Mouse (Mus musculus) midbrain, embryonic 10.5 days (tissue): Measurements from ENCODE around the gene Foxp1. TPM values are rescaled to one million over a fixed set of nuclear protein-coding genes. Genes with fewer than 3 reads are reported as not detected.

Source experiments
- DNase-seq: peaks from one replicate; pipeline ENCODE4 v3.0.0-alpha.2; 2017; ENCODE audit warnings: low spot score
- H3K27ac ChIP-seq: fragments of 300-500 bp; sonication (generic); replicated peaks from 2 replicates; pipeline ENCODE4 v1.5.1; 2016; ENCODE audit warnings: mild to moderate bottlenecking
- H3K27me3 ChIP-seq: fragments of 300-500 bp; sonication (generic); 2 replicates; pipeline ENCODE4 v1.6.1; 2016; ENCODE audit warnings: low read depth, mild to moderate bottlenecking; ENCODE audit not compliant: poor library complexity, severe bottlenecking
- H3K36me3 ChIP-seq: fragments of 300-500 bp; sonication (generic); 2 replicates; pipeline ENCODE4 v1.6.1; 2016; ENCODE audit warnings: mild to moderate bottlenecking, moderate library complexity
- H3K4me1 ChIP-seq: fragments of 300-500 bp; sonication (generic); 2 replicates; pipeline ENCODE4 v1.6.1; 2016
- H3K4me3 ChIP-seq: fragments of 300-500 bp; sonication (generic); 2 replicates; pipeline ENCODE4 v1.5.1; 2016; ENCODE audit warnings: mild to moderate bottlenecking, moderate library complexity
- H3K9me3 ChIP-seq: fragments of 300-500 bp; sonication (generic); replicated peaks from 2 replicates; pipeline ENCODE4 v1.6.1; 2016; ENCODE audit warnings: mild to moderate bottlenecking
- WGBS: fragments of 180-500 bp; shearing (Covaris S2); methylation state at CpG from one replicate; pipeline ENCODE4 v1.1.7; 2016; 5-methylcytosine and 5-hydroxymethylcytosine counted together
- polyA plus RNA-seq: library from polyadenylated mRNA; unstranded; fragments of >200 nt; fragmentation: Nextera tagmentation; extraction: Ambion mirVana; gene quantifications from 2 replicates; pipeline ENCODE4 v1.2.1, GENCODE M21; 2016

Gene Foxp1
- polyA plus RNA-seq, 1 experiment from 2014 or later, result 63.7 TPM

GRCm38 (mm10) chr6:99020570-99021444, 501.7 kb downstream of the Foxp1 start:
- no peak for DNase-seq
- no peaks in the 10 kb centered on the region for H3K9me3 ChIP-seq
- no peak overlapping the region for H3K4me3 ChIP-seq
- H3K4me1 ChIP-seq, result peaks cover 53% of the 10 kb centered on the region
- peaks cover 9% of the 10 kb centered on the region for H3K36me3 ChIP-seq
- 65% methylated on average over 12 of the region's 12 CpGs for WGBS
- no peaks in the 10 kb centered on the region; the same call in 1 of the 2 replicates for H3K27me3 ChIP-seq
- no peak overlapping the region for H3K27ac ChIP-seq

DNA sequence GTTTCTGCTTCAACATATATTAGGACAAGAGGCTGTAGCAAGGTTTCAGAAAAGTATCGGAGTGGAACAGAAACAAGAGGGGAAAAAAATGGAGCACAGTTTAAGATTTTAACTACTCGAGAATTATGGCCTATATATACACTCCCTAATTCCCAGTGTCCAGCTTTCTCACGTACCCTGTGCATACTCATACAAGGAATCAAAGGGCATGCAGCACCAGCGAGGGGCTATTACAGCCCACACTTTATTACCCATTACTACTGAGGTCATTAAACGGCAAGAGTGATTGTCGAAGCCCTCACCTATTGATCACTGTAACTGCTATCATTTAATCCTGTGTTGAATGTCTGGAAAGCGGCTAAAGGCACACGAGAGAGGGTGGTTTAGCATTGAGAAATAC, 502.8 kb downstream of the Foxp1 start:
- peaks cover 20% of the 10 kb centered on the region for H3K36me3 ChIP-seq
- no peaks in the 10 kb centered on the region for H3K9me3 ChIP-seq
- H3K4me1 ChIP-seq, result peaks cover 47% of the 10 kb centered on the region
- H3K4me3 ChIP-seq, result no peak overlapping the region
- no peak for DNase-seq
- WGBS, result 84% methylated on average over 8 of the region's 8 CpGs
- no peaks in the 10 kb centered on the region; the same call in 1 of the 2 replicates for H3K27me3 ChIP-seq
- no peak overlapping the region for H3K27ac ChIP-seq

- DNase-seq, result no peak
- 82% methylated on average over 9 of the region's 9 CpGs for WGBS
- peaks cover 47% of the 10 kb centered on the region for H3K4me1 ChIP-seq
- H3K27ac ChIP-seq, result no peak overlapping the region
- H3K4me3 ChIP-seq, result no peak overlapping the region
- H3K9me3 ChIP-seq, result no peaks in the 10 kb centered on the region
- H3K27me3 ChIP-seq, result no peaks in the 10 kb centered on the region; the same call in 1 of the 2 replicates
- H3K36me3 ChIP-seq, result peaks cover 25% of the 10 kb centered on the region
Observed at GRCm38 (mm10) chr6:99019266-99019665, 503.3 kb downstream of the Foxp1 start.

DNA sequence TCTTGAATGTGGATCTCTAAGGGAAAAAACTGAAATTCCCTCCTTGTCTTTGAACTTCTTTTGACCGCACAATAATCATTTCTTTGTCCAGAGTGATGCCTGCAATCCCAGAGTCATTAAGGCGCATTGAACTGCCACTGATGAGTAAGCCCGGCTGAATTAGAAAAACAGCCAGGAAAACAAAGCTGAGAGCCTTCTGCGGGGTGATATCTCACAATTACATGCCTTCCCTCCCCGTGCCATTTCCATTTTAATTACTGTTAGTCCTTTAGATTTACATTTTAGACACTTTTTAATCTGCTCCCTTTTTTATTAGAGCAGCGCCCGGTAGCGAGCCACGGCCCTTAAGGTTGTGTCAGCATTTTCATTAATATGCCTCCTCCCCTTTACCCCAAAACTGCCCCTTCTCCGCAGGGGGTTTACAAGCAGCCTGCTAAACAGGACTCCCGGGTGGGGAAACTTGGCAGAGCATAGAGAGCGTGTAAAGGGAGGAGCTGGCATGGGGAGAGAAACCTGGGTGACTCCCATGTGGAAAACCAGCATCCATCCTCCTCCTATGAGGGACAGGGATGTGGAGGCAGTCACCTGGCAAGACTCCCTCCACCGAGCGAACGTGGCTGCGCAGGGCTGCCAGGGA, 508.5 kb downstream of the Foxp1 start:
- Histone ChIP-seq H3K4me3 (no peak overlapping the region), H3K27ac (peak overlapping the region; percentile 72), H3K4me1 (peaks cover 56% of the 10 kb centered on the region), H3K9me3 (no peaks in the 10 kb centered on the region), H3K36me3 (peaks cover 40% of the 10 kb centered on the region), H3K27me3 (no peaks in the 10 kb centered on the region; the same call in 1 of the 2 replicates)
- WGBS, result 44% methylated on average over 16 of the region's 16 CpGs
- no peak for DNase-seq

- peaks cover 47% of the 10 kb centered on the region for H3K36me3 ChIP-seq
- H3K4me1 ChIP-seq, result peaks cover 56% of the 10 kb centered on the region
- no peak for DNase-seq
- no peak overlapping the region for H3K4me3 ChIP-seq
- peaks cover 4% of the 10 kb centered on the region; the same call in 1 of the 2 replicates for H3K9me3 ChIP-seq
- 38% methylated on average over 14 of the region's 14 CpGs for WGBS
- no peaks in the 10 kb centered on the region; the same call in 1 of the 2 replicates for H3K27me3 ChIP-seq
- H3K27ac ChIP-seq, result peak overlapping the region; percentile 72
Observed at GRCm38 (mm10) chr6:99013119-99013865, 509.2 kb downstream of the Foxp1 start.

GRCm38 (mm10) chr6:99011895-99012584, 510.5 kb downstream of the Foxp1 start:
- no peak overlapping the region for H3K4me3 ChIP-seq
- peaks cover 60% of the 10 kb centered on the region for H3K36me3 ChIP-seq
- no peak for DNase-seq
- H3K9me3 ChIP-seq, result peaks cover 6% of the 10 kb centered on the region; the same call in 1 of the 2 replicates
- 0 out of 2 replicates have a peak overlapping the region, but pooled peaks have one; percentile 72 for H3K27ac ChIP-seq
- H3K4me1 ChIP-seq, result peaks cover 59% of the 10 kb centered on the region
- H3K27me3 ChIP-seq, result no peaks in the 10 kb centered on the region; the same call in 1 of the 2 replicates
- 56% methylated on average over 8 of the region's 8 CpGs for WGBS

DNA sequence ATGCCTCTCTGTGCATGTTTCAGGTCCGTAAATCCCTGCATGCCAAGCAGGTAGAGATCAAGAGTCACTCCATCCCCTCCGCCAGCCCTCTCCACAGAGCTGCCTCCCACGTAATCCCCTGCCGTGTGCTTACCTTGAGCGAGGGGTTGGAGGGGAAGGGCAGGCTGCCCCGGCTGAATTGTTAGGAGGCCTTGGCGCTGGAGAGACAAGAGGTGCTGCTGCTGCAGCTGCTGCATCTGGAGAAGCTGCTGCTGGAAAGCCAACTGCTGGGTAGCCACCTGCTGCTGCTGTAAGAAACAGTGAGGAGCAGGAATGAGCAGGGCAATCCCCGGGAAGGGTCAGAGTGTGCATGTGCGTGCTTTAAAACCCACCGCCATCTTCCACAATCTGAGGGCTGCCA, 512.8 kb downstream of the Foxp1 start:
- WGBS, result 39% methylated on average over 10 of the region's 10 CpGs

GRCm38 (mm10) chr6:99008565-99008964, 514.0 kb downstream of the Foxp1 start:
- Histone ChIP-seq H3K27ac (no peak overlapping the region), H3K36me3 (peaks cover 49% of the 10 kb centered on the region), H3K4me3 (no peak overlapping the region), H3K27me3 (no peaks in the 10 kb centered on the region), H3K9me3 (peaks cover 6% of the 10 kb centered on the region; the same call in 1 of the 2 replicates), H3K4me1 (peaks cover 56% of the 10 kb centered on the region)
- 97% methylated on average over 1 of the region's 1 CpGs for WGBS
- no peak for DNase-seq

More for the DNA sequence above, 512.8 kb downstream of the Foxp1 start:
- DNase-seq, result no peak
- H3K4me1 ChIP-seq, result peaks cover 65% of the 10 kb centered on the region
- no peak overlapping the region for H3K4me3 ChIP-seq
- peak overlapping the region; percentile 55; the same call in 1 of the 2 replicates for H3K27ac ChIP-seq
- H3K27me3 ChIP-seq, result no peaks in the 10 kb centered on the region
- H3K36me3 ChIP-seq, result peaks cover 54% of the 10 kb centered on the region
- H3K9me3 ChIP-seq, result peaks cover 6% of the 10 kb centered on the region; the same call in 1 of the 2 replicates

DNA sequence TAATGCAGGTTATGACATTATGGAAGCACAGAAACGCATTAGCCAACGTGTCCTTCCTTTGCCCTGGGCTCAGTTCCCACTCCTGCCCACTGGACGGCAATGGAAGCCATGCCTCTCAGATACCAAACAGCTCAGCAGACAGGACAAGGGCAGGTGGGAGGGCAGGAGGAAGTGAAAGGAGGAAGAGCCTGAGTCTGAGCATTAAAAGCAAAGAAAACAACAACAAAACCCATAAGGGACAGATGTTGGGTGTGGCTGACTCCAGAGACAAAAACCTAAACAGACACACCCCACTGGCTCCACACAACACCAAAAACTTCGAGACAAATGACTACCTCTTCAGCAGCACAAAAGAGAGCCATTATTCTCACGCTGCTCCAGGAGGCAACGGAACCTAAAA, 515.0 kb downstream of the Foxp1 start:
- peaks cover 46% of the 10 kb centered on the region for H3K4me1 ChIP-seq
- H3K36me3 ChIP-seq, result peaks cover 57% of the 10 kb centered on the region
- no peak overlapping the region for H3K27ac ChIP-seq

DNA sequence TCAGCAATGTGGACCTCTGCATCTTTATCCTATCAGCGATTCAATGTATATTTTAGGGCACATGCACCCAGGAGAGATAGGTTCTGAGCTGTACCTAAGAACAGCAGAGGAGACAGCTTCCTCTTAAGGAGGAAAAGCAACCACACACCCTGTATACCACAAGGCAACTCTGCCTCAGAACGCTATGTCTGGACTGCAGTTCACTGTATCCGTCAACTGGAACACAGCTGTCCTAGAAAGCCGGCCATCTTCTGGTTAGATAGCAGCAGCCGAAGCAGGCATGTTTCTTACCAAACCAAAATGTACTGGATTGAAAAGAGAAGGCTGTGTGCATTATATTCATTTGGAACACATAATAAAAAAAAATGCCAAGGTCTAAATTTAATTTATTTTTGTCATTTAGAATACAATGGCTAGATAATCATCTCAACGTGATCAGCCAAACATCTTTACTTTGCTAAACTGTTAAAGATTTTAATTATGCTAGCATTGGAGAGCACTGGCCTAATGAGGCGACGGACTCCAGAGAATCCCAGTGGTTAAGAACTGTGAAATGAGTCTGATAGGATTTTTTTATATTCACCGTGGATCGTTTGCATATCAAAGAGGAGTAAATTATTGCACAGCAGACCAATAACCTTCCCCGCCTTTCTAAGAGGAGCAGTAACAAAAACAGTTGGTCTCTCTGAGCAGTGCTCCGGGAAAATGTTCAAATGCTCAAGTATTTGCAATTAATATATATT, 518.1 kb downstream of the Foxp1 start:
- peaks cover 6% of the 10 kb centered on the region; the same call in 1 of the 2 replicates for H3K9me3 ChIP-seq
- peaks cover 65% of the 10 kb centered on the region for H3K36me3 ChIP-seq
- no peak overlapping the region for H3K27ac ChIP-seq
- WGBS, result 84% methylated on average over 12 of the region's 12 CpGs
- H3K4me1 ChIP-seq, result peaks cover 28% of the 10 kb centered on the region
- DNase-seq, result no peak
- H3K4me3 ChIP-seq, result no peak overlapping the region
- H3K27me3 ChIP-seq, result no peaks in the 10 kb centered on the region

More for the DNA sequence above, 515.0 kb downstream of the Foxp1 start:
- H3K27me3 ChIP-seq, result no peaks in the 10 kb centered on the region
- peaks cover 6% of the 10 kb centered on the region; the same call in 1 of the 2 replicates for H3K9me3 ChIP-seq
- no peak overlapping the region for H3K4me3 ChIP-seq
- WGBS, result 79% methylated on average over 6 of the region's 6 CpGs
- no peak for DNase-seq

DNA sequence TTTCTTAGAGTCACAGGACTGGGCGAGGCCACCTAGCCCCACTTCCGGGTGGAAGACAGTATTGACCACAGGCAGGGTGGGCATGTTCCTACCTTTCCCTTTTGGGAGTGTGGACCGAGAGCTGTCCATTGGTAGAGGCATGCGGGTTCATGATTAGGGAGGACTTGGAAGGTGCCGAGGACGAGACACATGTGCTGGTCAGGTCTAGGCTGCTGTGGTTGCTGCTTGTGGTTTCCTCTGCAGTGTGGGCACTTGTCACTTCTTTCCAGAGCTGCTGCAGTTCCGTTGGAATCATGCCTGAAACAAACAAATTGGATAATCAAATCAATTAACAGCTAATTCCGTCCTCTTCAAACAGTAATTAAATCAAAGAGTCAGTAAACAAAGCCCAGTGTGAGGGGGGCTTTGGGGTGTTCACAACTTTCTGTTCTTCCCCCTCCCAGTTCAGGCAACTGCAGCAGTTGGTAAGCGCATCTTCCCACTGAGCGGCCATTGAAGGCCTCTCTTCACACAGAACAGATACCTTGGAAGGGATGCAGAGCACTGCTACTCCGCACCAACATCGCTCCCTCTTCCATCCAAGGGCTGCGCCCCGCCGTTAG, 519.3 kb downstream of the Foxp1 start:
- H3K36me3 ChIP-seq, result peaks cover 56% of the 10 kb centered on the region
- WGBS, result 86% methylated on average over 15 of the region's 15 CpGs
- peaks cover 1% of the 10 kb centered on the region; the same call in 1 of the 2 replicates for H3K9me3 ChIP-seq
- no peak overlapping the region for H3K4me3 ChIP-seq
- no peak for DNase-seq
- H3K27ac ChIP-seq, result no peak overlapping the region
- H3K27me3 ChIP-seq, result no peaks in the 10 kb centered on the region
- peaks cover 34% of the 10 kb centered on the region for H3K4me1 ChIP-seq
